Mouse (Mus musculus) embryonic fibroblast, embryonic 13.5 days (primary cell): ENCODE measurements around the gene Prnd.

Source experiments
- CTCF ChIP-seq: IDR thresholded peaks from 2 replicates; pipeline ENCODE4 v1.5.1; 2011; ENCODE audit warnings: mild to moderate bottlenecking, control low read depth, low read length, moderate library complexity, borderline replicate concordance; ENCODE audit not compliant: insufficient read depth
- POLR2A ChIP-seq: IDR thresholded peaks from 2 replicates; pipeline ENCODE4 v1.6.1; 2011; ENCODE audit warnings: low read depth, mild to moderate bottlenecking, control low read depth, low read length, moderate library complexity

DNA sequence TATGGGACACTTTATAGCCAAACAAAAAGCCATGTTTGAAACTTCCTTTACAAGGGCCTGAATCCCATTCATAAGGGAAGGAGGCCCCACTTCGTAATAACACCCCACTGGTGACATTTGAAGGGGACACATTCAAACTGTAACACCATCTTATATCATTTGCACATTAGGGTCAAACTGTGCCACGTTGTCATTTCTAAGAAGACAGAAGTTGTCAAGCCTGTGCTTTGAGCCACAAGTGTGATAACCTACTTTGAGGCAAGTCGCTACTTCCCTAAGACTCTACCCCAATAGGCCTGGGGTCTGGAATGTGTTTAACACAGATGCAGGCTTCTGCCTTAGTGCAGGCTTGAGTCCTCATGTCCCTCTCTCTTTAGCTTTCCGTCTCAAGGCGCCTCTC is 43.4 kb upstream of the Prnd start:
- no peak for TF ChIP-seq POLR2A
- no peak for TF ChIP-seq CTCF
